Mouse (Mus musculus) MEL (cell line): ENCODE measurements around the gene Man1c1. TPM values are rescaled to one million over a fixed set of nuclear protein-coding genes. Genes with fewer than 3 reads are reported as not detected.

Source experiments
- DNase-seq: peaks from one replicate; pipeline ENCODE4 v3.0.0; 2011; ENCODE audit warnings: low read depth, low spot score
- H3K27ac ChIP-seq: 2 replicates; pipeline ENCODE4 v1.5.1; 2012; ENCODE audit warnings: low read depth, mild to moderate bottlenecking, control low read depth, low read length, moderate library complexity; ENCODE audit not compliant: control insufficient read depth
- H3K27me3 ChIP-seq, 2 experiments: fragments of 150-350 bp in 1 of 2; sonication (generic) in 1 of 2; 2 replicates each; pipeline ENCODE4 v1.6.1; 2012; ENCODE audit warnings: low read length in 2 of 2, mild to moderate bottlenecking in 2 of 2, improper control_type of control experiment in 1 of 2, moderate library complexity in 1 of 2; ENCODE audit not compliant: insufficient read depth in 2 of 2, control insufficient read depth in 1 of 2
- H3K36me3 ChIP-seq, 2 experiments: 2 replicates each; pipeline ENCODE4 v1.6.1; 2012 to 2014; ENCODE audit warnings: low read length in 2 of 2, improper control_type of control experiment in 1 of 2, inconsistent platforms in 1 of 2, mild to moderate bottlenecking in 1 of 2; ENCODE audit not compliant: insufficient read depth in 2 of 2, control insufficient read depth in 1 of 2
- H3K4me1 ChIP-seq, 2 experiments: fragments of 150-350 bp in 1 of 2; sonication (generic) in 1 of 2; 2 replicates each; pipeline ENCODE4 v1.6.1; 2012; ENCODE audit warnings: low read length in 2 of 2, improper control_type of control experiment in 1 of 2, mild to moderate bottlenecking in 1 of 2; ENCODE audit not compliant: insufficient read depth in 2 of 2, control insufficient read depth in 1 of 2
- H3K4me3 ChIP-seq, 2 experiments: fragments of 150-350 bp in 1 of 2; sonication (generic) in 1 of 2; 2 replicates each; pipeline ENCODE4 v1.5.1; 2012; ENCODE audit warnings: low read depth in 2 of 2, low read length in 2 of 2, mild to moderate bottlenecking in 2 of 2, moderate library complexity in 2 of 2, control low read depth in 1 of 2, improper control_type of control experiment in 1 of 2; ENCODE audit not compliant: control insufficient read depth in 1 of 2, insufficient read depth in 1 of 2
- H3K79me2 ChIP-seq: 2 replicates; pipeline ENCODE4 v1.6.1; 2012; ENCODE audit warnings: mild to moderate bottlenecking, low read length, moderate library complexity; ENCODE audit not compliant: control insufficient read depth, poor library complexity, insufficient read depth
- H3K9ac ChIP-seq: 2 replicates; pipeline ENCODE4 v1.6.1; 2012; ENCODE audit warnings: low read depth, mild to moderate bottlenecking, control low read depth, low read length, moderate library complexity; ENCODE audit not compliant: control insufficient read depth, poor library complexity, severe bottlenecking
- H3K9me3 ChIP-seq: fragments of 150-350 bp; sonication (generic); replicated peaks from 2 replicates; pipeline ENCODE4 v1.6.1; 2012; ENCODE audit warnings: mild to moderate bottlenecking, low read length, improper control_type of control experiment, moderate library complexity; ENCODE audit not compliant: insufficient read depth
- E2F4 ChIP-seq: IDR thresholded peaks from 2 replicates; pipeline ENCODE4 v1.6.1; 2011; ENCODE audit warnings: low read depth, low read length, improper control_type of control experiment, borderline replicate concordance
- ETS1 ChIP-seq: IDR thresholded peaks from 2 replicates; pipeline ENCODE4 v1.6.1; 2012; ENCODE audit warnings: low read depth, mild to moderate bottlenecking, inconsistent platforms, low read length, improper control_type of control experiment, moderate library complexity
- GATA1 ChIP-seq: IDR thresholded peaks from 2 replicates; pipeline ENCODE4 v1.6.1; 2011; ENCODE audit warnings: low read depth, low read length, improper control_type of control experiment
- HCFC1 ChIP-seq: IDR thresholded peaks from 2 replicates; pipeline ENCODE4 v1.6.1; 2012; ENCODE audit warnings: low read depth, mild to moderate bottlenecking, inconsistent platforms, low read length, improper control_type of control experiment, moderate library complexity
- MAX ChIP-seq: IDR thresholded peaks from 2 replicates; pipeline ENCODE4 v1.6.1; 2011; ENCODE audit warnings: low read length, improper control_type of control experiment
- MAZ ChIP-seq: IDR thresholded peaks from 2 replicates; pipeline ENCODE4 v1.6.1; 2012; ENCODE audit warnings: low read depth, mild to moderate bottlenecking, inconsistent platforms, low read length, improper control_type of control experiment
- MYB ChIP-seq: IDR thresholded peaks from 2 replicates; pipeline ENCODE4 v1.6.1; 2011; ENCODE audit warnings: mild to moderate bottlenecking, low read depth, low read length, improper control_type of control experiment
- MYC ChIP-seq: IDR thresholded peaks from 2 replicates; pipeline ENCODE4 v1.6.1; 2011; ENCODE audit warnings: low read depth, mild to moderate bottlenecking, low read length, improper control_type of control experiment, moderate library complexity
- NRF1 ChIP-seq: IDR thresholded peaks from 2 replicates; pipeline ENCODE4 v1.6.1; 2014; ENCODE audit warnings: low read depth, mild to moderate bottlenecking, inconsistent platforms, low read length, improper control_type of control experiment, moderate library complexity; ENCODE audit not compliant: poor library complexity, insufficient read depth, severe bottlenecking
- POLR2AphosphoS2 ChIP-seq: IDR thresholded peaks from 2 replicates; pipeline ENCODE4 v1.6.1; 2011; ENCODE audit warnings: low read length, improper control_type of control experiment
- POLR2AphosphoS5 ChIP-seq: IDR thresholded peaks from 2 replicates; pipeline ENCODE4 v1.6.1; 2012; ENCODE audit warnings: low read depth, borderline replicate concordance, mild to moderate bottlenecking, inconsistent platforms, low read length, moderate library complexity, mixed read lengths
- TAL1 ChIP-seq: IDR thresholded peaks from 2 replicates; pipeline ENCODE4 v1.6.1; 2012; ENCODE audit warnings: mild to moderate bottlenecking, inconsistent platforms, low read length, moderate library complexity, mixed read lengths
- TCF12 ChIP-seq: IDR thresholded peaks from 2 replicates; pipeline ENCODE4 v1.6.1; 2014; ENCODE audit warnings: low read depth, mild to moderate bottlenecking, inconsistent platforms, low read length, improper control_type of control experiment, moderate library complexity
- UBTF ChIP-seq: IDR thresholded peaks from 2 replicates; pipeline ENCODE4 v1.6.1; 2012; ENCODE audit warnings: low read depth, mild to moderate bottlenecking, inconsistent platforms, low read length, improper control_type of control experiment, moderate library complexity, borderline replicate concordance; ENCODE audit not compliant: insufficient read depth
- USF1 ChIP-seq: IDR thresholded peaks from 2 replicates; pipeline ENCODE4 v1.6.1; 2014; ENCODE audit warnings: low read depth, mild to moderate bottlenecking, inconsistent platforms, low read length, improper control_type of control experiment, moderate library complexity
- USF2 ChIP-seq, 2 experiments: IDR thresholded peaks; 2 replicates each; pipeline ENCODE4 v1.6.1; 2011 to 2012; ENCODE audit warnings: improper control_type of control experiment in 2 of 2, low read length in 2 of 2, borderline replicate concordance in 1 of 2, inconsistent platforms in 1 of 2, low read depth in 1 of 2, mild to moderate bottlenecking in 1 of 2; ENCODE audit not compliant: insufficient read depth in 1 of 2
- ZC3H11A ChIP-seq: IDR thresholded peaks from 2 replicates; pipeline ENCODE4 v1.6.1; 2012; ENCODE audit warnings: low read depth, mild to moderate bottlenecking, inconsistent platforms, low read length, improper control_type of control experiment
- ZKSCAN1 ChIP-seq: IDR thresholded peaks from 2 replicates; pipeline ENCODE4 v1.6.1; 2012; ENCODE audit warnings: low read depth, mild to moderate bottlenecking, inconsistent platforms, low read length, improper control_type of control experiment, moderate library complexity
- ZNF384 ChIP-seq: IDR thresholded peaks from 2 replicates; pipeline ENCODE4 v1.6.1; 2012; ENCODE audit warnings: low read depth, mild to moderate bottlenecking, inconsistent platforms, low read length, improper control_type of control experiment
- polyA plus RNA-seq, 2 experiments: library from polyadenylated mRNA; stranded (reverse) in 1 of 2; unstranded in 1 of 2; fragments of >175 nt in 1 of 2; fragments of >200 nt in 1 of 2; gene quantifications; 2 replicates each; pipeline versions ENCODE4 v1.2.1 to v1.2.4; 2012; ENCODE audit warnings: low replicate concordance in 2 of 2, low read depth in 1 of 2; ENCODE audit not compliant: insufficient read length in 2 of 2, insufficient read depth in 1 of 2, missing spikeins in 1 of 2
- total RNA-seq: library from RNA; depleted of rRNA; stranded (reverse); fragments of 300-350 nt; gene quantifications from 2 replicates; pipeline ENCODE4 v1.2.3, GENCODE M21; 2012

Gene Man1c1
- total and polyA plus RNA-seq, 3 experiments, result 1.9 to 5.2 TPM; not detected in 1

DNA sequence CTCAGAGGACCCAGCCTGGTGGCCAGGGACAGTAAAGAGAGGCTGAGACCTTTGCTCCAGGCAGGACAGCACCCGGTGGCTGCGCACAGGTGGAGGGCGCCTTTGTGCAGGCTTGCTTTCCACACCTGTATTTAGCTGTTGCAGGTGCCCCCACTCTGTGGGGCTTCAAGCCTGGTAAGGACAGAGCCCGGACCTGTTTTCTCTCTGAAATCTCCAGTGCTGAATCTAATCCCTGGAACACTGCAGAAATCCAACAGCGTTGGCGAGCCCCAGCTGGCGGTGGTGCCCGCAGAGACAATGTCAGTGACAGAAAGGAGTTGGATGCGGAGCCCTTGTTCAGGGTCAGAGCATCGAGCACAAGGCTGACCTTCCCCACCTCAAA is 84.6 kb downstream of the Man1c1 start:
- Histone ChIP-seq H3K9ac (no peak overlapping the region), H3K27me3 (no peaks in the 10 kb centered on the region), H3K4me1 (peaks cover 7 to 20% of the 10 kb centered on the region in 2 experiments), H3K4me3 (no peak overlapping the region), H3K36me3 (peaks cover 0 to 5% of the 10 kb centered on the region in 2 experiments; a peak in 2 of 4 replicates), H3K27ac (no peak overlapping the region), H3K79me2 (no peaks in the 10 kb centered on the region), H3K9me3 (no peaks in the 10 kb centered on the region)
- no peak for DNase-seq
- TF ChIP-seq POLR2AphosphoS5, result no peak
- no peak for TF ChIP-seq MAX
- no peak for TF ChIP-seq MYB
- no peak for TF ChIP-seq USF1
- no peak for TF ChIP-seq ZC3H11A
- no peak for TF ChIP-seq TCF12
- no peak for TF ChIP-seq HCFC1
- TF ChIP-seq E2F4, result no peak
- no peak for TF ChIP-seq ZKSCAN1
- no peak for TF ChIP-seq ZNF384
- no peak for TF ChIP-seq ETS1
- no peak for TF ChIP-seq MYC
- TF ChIP-seq GATA1, result no peak

DNA sequence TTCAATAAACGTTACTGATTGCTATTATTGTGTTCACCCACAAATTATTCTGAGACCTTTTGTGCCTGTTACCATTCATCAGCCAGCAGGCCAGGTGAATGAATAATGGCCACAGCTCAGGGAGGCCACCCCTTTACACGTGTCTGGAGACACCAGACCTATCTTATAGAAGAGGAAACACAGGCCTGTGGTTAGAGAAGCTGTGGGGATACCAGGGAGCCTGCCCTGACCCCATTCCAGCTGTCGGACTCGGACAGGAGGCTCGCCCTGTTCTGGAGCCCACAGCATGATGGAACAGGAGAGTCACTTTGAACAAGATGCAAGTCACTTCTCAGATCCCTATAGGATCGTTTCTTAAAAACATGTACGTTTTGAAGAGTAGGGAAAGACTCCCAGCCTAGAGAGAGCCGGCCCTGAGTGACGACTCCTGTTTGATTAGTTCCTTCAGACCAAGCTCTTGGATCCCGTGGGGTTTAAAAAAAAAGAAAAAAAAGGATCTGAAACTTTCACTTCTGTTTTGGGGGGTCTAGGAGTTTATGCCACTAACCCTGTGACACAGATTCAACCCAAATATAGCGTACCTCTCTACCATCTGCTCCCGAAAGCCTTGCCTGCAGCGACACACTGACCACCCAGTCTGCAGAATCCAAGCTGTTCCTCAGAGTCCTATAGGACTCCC is 85.1 kb downstream of the Man1c1 start:
- peaks cover 0 to 5% of the 10 kb centered on the region in 2 experiments; a peak in 2 of 4 replicates for H3K36me3 ChIP-seq
- no peak for TF ChIP-seq TCF12
- no peak for TF ChIP-seq POLR2AphosphoS2
- no peak for TF ChIP-seq HCFC1
- no peak for TF ChIP-seq USF2 (IDR thresholded peaks at IDR 0.05; ENCODE audit: borderline replicate concordance in 1 of 2, insufficient read depth in 1 of 2, low read depth in 1 of 2, low read length in 2 of 2)
- TF ChIP-seq TAL1, result no peak
- TF ChIP-seq NRF1, result no peak
- TF ChIP-seq MAZ, result no peak
- TF ChIP-seq UBTF, result no peak
- TF ChIP-seq, all 39 proteins: peak for 0
- Histone ChIP-seq H3K27ac (no peak overlapping the region), H3K27me3 (no peaks in the 10 kb centered on the region), H3K9ac (no peak overlapping the region), H3K4me1 (peaks cover 4 to 19% of the 10 kb centered on the region in 2 experiments), H3K9me3 (no peaks in the 10 kb centered on the region), H3K4me3 (no peak overlapping the region), H3K79me2 (no peaks in the 10 kb centered on the region)
- DNase-seq, result no peak
